Mouse (Mus musculus): ENCODE measurements at regions not wholly inside any gene's neighbourhood (a gene's known extent, or its start where the extent isn't known, plus 50 kb on each side); places are given as distances from the start of the nearest gene placed in this dataset.

- H3K36me3 ChIP-seq (replicated peaks), result no peaks in the 10 kb centered on the region
- H3K27me3 ChIP-seq (ENCODE audit: insufficient read depth, low read length), result no peaks in the 10 kb centered on the region
- no peak for ATAC-seq (ENCODE audit: extremely low read depth, insufficient number of reproducible peaks, low FRiP score, poor library complexity, severe bottlenecking)
- no peak overlapping the region for H3K4me3 ChIP-seq (ENCODE audit: low read depth, low read length)
- TF ChIP-seq GATA2 (IDR thresholded peaks at IDR 0.05; ENCODE audit: borderline replicate concordance, low read depth, low read length), result no peak
- no peak for TF ChIP-seq POLR2AphosphoS5 (IDR thresholded peaks at IDR 0.05; ENCODE audit: insufficient replicate concordance, low read depth, low read length)
- H3K4me1 ChIP-seq (ENCODE audit: insufficient read depth, low read depth, low read length), result no peaks in the 10 kb centered on the region
- DNase-seq (ENCODE audit: low spot score), result no peak
- peaks cover 15% of the 10 kb centered on the region for H3K9me3 ChIP-seq (replicated peaks)
These were observed 322.4 kb downstream of the Chl1 start for GRCm38 (mm10) chr6:103832808-103833207.

- no peak for ATAC-seq (ENCODE audit: extremely low read depth, insufficient number of reproducible peaks, low FRiP score, poor library complexity, severe bottlenecking)
- H3K9me3 ChIP-seq (replicated peaks), result peaks cover 17% of the 10 kb centered on the region
- DNase-seq (ENCODE audit: low spot score), result no peak
These were observed 323.2 kb downstream of the Chl1 start for GRCm38 (mm10) chr6:103833501-103834132.

GRCm38 (mm10) chr6:103834726-103835229 is 324.4 kb downstream of the Chl1 start:
- Histone ChIP-seq H3K9me3 (replicated peaks) (peaks cover 13% of the 10 kb centered on the region), H3K27me3 (ENCODE audit: insufficient read depth, low read length) (no peaks in the 10 kb centered on the region), H3K36me3 (replicated peaks) (no peaks in the 10 kb centered on the region), H3K4me3 (ENCODE audit: low read depth, low read length) (no peak overlapping the region), H3K4me1 (ENCODE audit: insufficient read depth, low read depth, low read length) (no peaks in the 10 kb centered on the region)
- TF ChIP-seq TAL1 (conservative IDR thresholded peaks at IDR 0.05; ENCODE audit: low read depth, low read length), result no peak
- ATAC-seq (ENCODE audit: extremely low read depth, insufficient number of reproducible peaks, low FRiP score, poor library complexity, severe bottlenecking) (no peak), DNase-seq (ENCODE audit: low spot score) (no peak)

More at GRCm38 (mm10) chr6:103833501-103834132, 323.2 kb downstream of the Chl1 start:
- TF ChIP-seq GATA2 (IDR thresholded peaks at IDR 0.05; ENCODE audit: borderline replicate concordance, low read depth, low read length), result no peak
- TF ChIP-seq TAL1 (conservative IDR thresholded peaks at IDR 0.05; ENCODE audit: low read depth, low read length), result no peak
- Histone ChIP-seq H3K36me3 (replicated peaks) (no peaks in the 10 kb centered on the region), H3K4me3 (ENCODE audit: low read depth, low read length) (no peak overlapping the region), H3K27me3 (ENCODE audit: insufficient read depth, low read length) (no peaks in the 10 kb centered on the region), H3K4me1 (ENCODE audit: insufficient read depth, low read depth, low read length) (no peaks in the 10 kb centered on the region)

- Histone ChIP-seq H3K4me1 (ENCODE audit: insufficient read depth, low read depth, low read length) (no peaks in the 10 kb centered on the region), H3K4me3 (ENCODE audit: low read depth, low read length) (no peak overlapping the region), H3K36me3 (replicated peaks) (no peaks in the 10 kb centered on the region), H3K9me3 (replicated peaks) (no peaks in the 10 kb centered on the region), H3K27me3 (ENCODE audit: insufficient read depth, low read length) (no peaks in the 10 kb centered on the region)
- DNase-seq (ENCODE audit: low spot score), result no peak
- TF ChIP-seq GATA1 (IDR thresholded peaks at IDR 0.05; ENCODE audit: borderline replicate concordance, low read length) (no peak), TAL1 (conservative IDR thresholded peaks at IDR 0.05; ENCODE audit: low read depth, low read length) (no peak), GATA2 (IDR thresholded peaks at IDR 0.05; ENCODE audit: borderline replicate concordance, low read depth, low read length) (no peak), CTCF (IDR thresholded peaks at IDR 0.05; ENCODE audit: low read depth, low read length) (no peak), POLR2AphosphoS5 (IDR thresholded peaks at IDR 0.05; ENCODE audit: insufficient replicate concordance, low read depth, low read length) (no peak)
- no peak for ATAC-seq (ENCODE audit: extremely low read depth, insufficient number of reproducible peaks, low FRiP score, poor library complexity, severe bottlenecking)
These were observed 349.4 kb downstream of the Chl1 start for GRCm38 (mm10) chr6:103859787-103860186.

- DNase-seq (ENCODE audit: low spot score), result no peak
- Histone ChIP-seq H3K4me1 (ENCODE audit: insufficient read depth, low read depth, low read length) (no peaks in the 10 kb centered on the region), H3K9me3 (replicated peaks) (no peaks in the 10 kb centered on the region), H3K27me3 (ENCODE audit: insufficient read depth, low read length) (no peaks in the 10 kb centered on the region), H3K36me3 (replicated peaks) (no peaks in the 10 kb centered on the region), H3K4me3 (ENCODE audit: low read depth, low read length) (no peak overlapping the region)
- ATAC-seq (ENCODE audit: extremely low read depth, insufficient number of reproducible peaks, low FRiP score, poor library complexity, severe bottlenecking), result no peak
- TF ChIP-seq GATA1 (IDR thresholded peaks at IDR 0.05; ENCODE audit: borderline replicate concordance, low read length) (no peak), POLR2AphosphoS5 (IDR thresholded peaks at IDR 0.05; ENCODE audit: insufficient replicate concordance, low read depth, low read length) (no peak), CTCF (IDR thresholded peaks at IDR 0.05; ENCODE audit: low read depth, low read length) (no peak), TAL1 (conservative IDR thresholded peaks at IDR 0.05; ENCODE audit: low read depth, low read length) (no peak), GATA2 (IDR thresholded peaks at IDR 0.05; ENCODE audit: borderline replicate concordance, low read depth, low read length) (no peak)
These were observed 383.1 kb downstream of the Chl1 start for GRCm38 (mm10) chr6:103893455-103893854.

- no peak overlapping the region for H3K4me3 ChIP-seq (ENCODE audit: low read depth, low read length)
- no peaks in the 10 kb centered on the region for H3K27me3 ChIP-seq (ENCODE audit: insufficient read depth, low read length)
- H3K36me3 ChIP-seq (replicated peaks), result no peaks in the 10 kb centered on the region
- H3K9me3 ChIP-seq (replicated peaks), result no peaks in the 10 kb centered on the region
- no peak for TF ChIP-seq GATA1 (IDR thresholded peaks at IDR 0.05; ENCODE audit: borderline replicate concordance, low read length)
- TF ChIP-seq CTCF (IDR thresholded peaks at IDR 0.05; ENCODE audit: low read depth, low read length), result no peak
- no peak for TF ChIP-seq POLR2AphosphoS5 (IDR thresholded peaks at IDR 0.05; ENCODE audit: insufficient replicate concordance, low read depth, low read length)
- no peak for TF ChIP-seq GATA2 (IDR thresholded peaks at IDR 0.05; ENCODE audit: borderline replicate concordance, low read depth, low read length)
- no peak for TF ChIP-seq TAL1 (conservative IDR thresholded peaks at IDR 0.05; ENCODE audit: low read depth, low read length)
- no peak for ATAC-seq (ENCODE audit: extremely low read depth, insufficient number of reproducible peaks, low FRiP score, poor library complexity, severe bottlenecking)
- H3K4me1 ChIP-seq (ENCODE audit: insufficient read depth, low read depth, low read length), result no peaks in the 10 kb centered on the region
- DNase-seq (ENCODE audit: low spot score), result no peak
These were observed 414.1 kb downstream of the Chl1 start for GRCm38 (mm10) chr6:103924504-103924903.

GRCm38 (mm10) chr6:103927094-103927493 is 416.7 kb downstream of the Chl1 start:
- DNase-seq (ENCODE audit: low spot score), result no peak
- no peak for TF ChIP-seq GATA1 (IDR thresholded peaks at IDR 0.05; ENCODE audit: borderline replicate concordance, low read length)
- H3K9me3 ChIP-seq (replicated peaks), result no peaks in the 10 kb centered on the region; the same call in 1 of the 2 replicates
- H3K36me3 ChIP-seq (replicated peaks), result no peaks in the 10 kb centered on the region
- H3K4me1 ChIP-seq (ENCODE audit: insufficient read depth, low read depth, low read length), result no peaks in the 10 kb centered on the region
- H3K27me3 ChIP-seq (ENCODE audit: insufficient read depth, low read length), result no peaks in the 10 kb centered on the region
- ATAC-seq (ENCODE audit: extremely low read depth, insufficient number of reproducible peaks, low FRiP score, poor library complexity, severe bottlenecking), result no peak
- no peak overlapping the region for H3K4me3 ChIP-seq (ENCODE audit: low read depth, low read length)

Data from G1E (cell line).